Mouse (Mus musculus) embryonic facial prominence, embryonic 13.5 days (tissue): ENCODE measurements around the gene Ctso. TPM values are rescaled to one million over a fixed set of nuclear protein-coding genes. Genes with fewer than 3 reads are reported as not detected.

Experiments
- ATAC-seq: fragments of 200-750 bp; cut with Nextera tagmentation; 2 replicates; pipeline ENCODE4 v1.8.0; 2017; ENCODE audit warnings: low read depth; ENCODE audit not compliant: insufficient number of reproducible peaks, insufficient read depth, low FRiP score, low TSS enrichment
- H3K27ac ChIP-seq: fragments of 300-500 bp; sonication (generic); 2 replicates; pipeline ENCODE4 v1.5.1; 2015; ENCODE audit warnings: moderate library complexity, mild to moderate bottlenecking, inconsistent platforms
- H3K27me3 ChIP-seq: fragments of 300-500 bp; sonication (generic); 2 replicates; pipeline ENCODE4 v1.6.1; 2015; ENCODE audit warnings: mild to moderate bottlenecking, inconsistent platforms
- H3K36me3 ChIP-seq: fragments of 300-500 bp; sonication (generic); 2 replicates; pipeline ENCODE4 v1.6.1; 2015; ENCODE audit warnings: mild to moderate bottlenecking, inconsistent platforms
- H3K4me1 ChIP-seq: fragments of 300-500 bp; sonication (generic); 2 replicates; pipeline ENCODE4 v1.6.1; 2015; ENCODE audit warnings: inconsistent platforms
- H3K4me2 ChIP-seq: fragments of 300-500 bp; sonication (generic); 2 replicates; pipeline ENCODE4 v1.6.1; 2015; ENCODE audit warnings: moderate library complexity, mild to moderate bottlenecking, inconsistent platforms
- H3K4me3 ChIP-seq: fragments of 300-500 bp; sonication (generic); 2 replicates; pipeline ENCODE4 v1.5.1; 2015; ENCODE audit warnings: mild to moderate bottlenecking, inconsistent platforms
- H3K9ac ChIP-seq: fragments of 300-500 bp; sonication (generic); 2 replicates; pipeline ENCODE4 v1.6.1; 2015; ENCODE audit warnings: mild to moderate bottlenecking, inconsistent platforms
- H3K9me3 ChIP-seq: fragments of 300-500 bp; sonication (generic); 2 replicates; pipeline ENCODE4 v1.6.1; 2016; ENCODE audit warnings: inconsistent platforms
- WGBS: fragments of 180-500 bp; shearing (Covaris S2); methylation state at CpG from one replicate; pipeline ENCODE4 v1.1.7; 2015; ENCODE audit warnings: mixed read lengths; 5-methylcytosine and 5-hydroxymethylcytosine counted together
- polyA plus RNA-seq: library from polyadenylated mRNA; unstranded; fragments of >200 nt; fragmentation: Nextera tagmentation; extraction: Ambion mirVana; gene quantifications from 2 replicates; pipeline ENCODE4 v1.2.1, GENCODE M21; 2015

Gene Ctso
- polyA plus RNA-seq, 1 experiment from 2014 or later, result 11.2 TPM

DNA sequence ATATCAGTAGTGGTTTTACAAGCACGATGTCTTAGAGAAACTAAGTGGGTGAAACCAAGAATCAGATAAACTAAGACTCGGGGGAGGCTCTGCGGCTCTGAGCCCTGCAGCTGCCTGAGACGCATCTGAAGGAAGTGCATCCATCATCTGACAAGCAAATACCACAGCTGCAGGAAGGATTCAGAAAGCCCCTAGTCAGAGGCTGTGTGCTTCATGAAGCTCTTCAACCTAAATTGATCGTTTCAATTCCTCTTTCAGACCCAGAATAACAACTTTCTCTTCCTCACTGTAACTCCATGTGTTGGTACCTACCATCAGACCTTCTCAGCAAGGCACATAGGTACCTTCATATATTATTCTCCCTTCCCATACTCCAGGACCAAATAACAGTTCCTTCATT, 6.5 kb upstream of the Ctso start:
- Histone ChIP-seq H3K4me3 (no peak overlapping the region), H3K9ac (no peak overlapping the region), H3K4me2 (no peak overlapping the region), H3K27me3 (no peaks in the 10 kb centered on the region), H3K9me3 (no peaks in the 10 kb centered on the region), H3K4me1 (0 out of 2 replicates have a peak, but pooled peaks cover 2% of the 10 kb centered on the region), H3K27ac (no peak overlapping the region), H3K36me3 (no peaks in the 10 kb centered on the region)
- no peak for ATAC-seq
- 47% methylated on average over 5 of the region's 5 CpGs for WGBS

DNA sequence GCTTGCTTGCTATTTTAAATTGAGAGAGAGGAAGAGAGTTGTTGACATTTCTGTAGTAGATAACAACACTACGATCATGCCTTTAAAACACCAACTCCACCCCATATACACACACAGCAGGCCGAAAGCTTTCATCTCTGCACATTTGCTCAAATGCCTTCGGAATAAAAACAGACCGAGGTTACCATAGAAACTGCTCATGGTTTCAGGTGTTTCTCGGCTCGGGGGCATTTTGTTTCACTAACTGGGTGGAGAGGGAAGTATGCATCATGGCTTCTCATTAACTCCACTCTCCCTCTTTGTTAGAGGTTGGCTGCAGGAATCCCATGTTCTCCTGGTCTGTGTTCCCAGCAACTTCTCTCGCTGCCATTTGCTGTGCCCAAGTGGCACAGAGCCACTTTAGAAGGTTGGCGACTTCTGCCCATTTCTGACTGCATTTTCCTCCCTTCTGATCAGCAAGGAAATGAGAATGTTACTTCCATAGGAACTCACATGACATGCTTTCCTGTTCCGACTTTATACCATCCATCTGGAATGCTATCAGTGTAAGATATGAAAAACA, 5.6 kb upstream of the Ctso start:
- WGBS, result 45% methylated on average over 9 of the region's 9 CpGs
- no peaks in the 10 kb centered on the region for H3K9me3 ChIP-seq
- no peak for ATAC-seq
- H3K27ac ChIP-seq, result no peak overlapping the region
- no peaks in the 10 kb centered on the region for H3K27me3 ChIP-seq
- no peak overlapping the region for H3K4me3 ChIP-seq
- H3K36me3 ChIP-seq, result no peaks in the 10 kb centered on the region
- H3K9ac ChIP-seq, result no peak overlapping the region
- no peak overlapping the region for H3K4me2 ChIP-seq
- H3K4me1 ChIP-seq, result 0 out of 2 replicates have a peak, but pooled peaks cover 2% of the 10 kb centered on the region

DNA sequence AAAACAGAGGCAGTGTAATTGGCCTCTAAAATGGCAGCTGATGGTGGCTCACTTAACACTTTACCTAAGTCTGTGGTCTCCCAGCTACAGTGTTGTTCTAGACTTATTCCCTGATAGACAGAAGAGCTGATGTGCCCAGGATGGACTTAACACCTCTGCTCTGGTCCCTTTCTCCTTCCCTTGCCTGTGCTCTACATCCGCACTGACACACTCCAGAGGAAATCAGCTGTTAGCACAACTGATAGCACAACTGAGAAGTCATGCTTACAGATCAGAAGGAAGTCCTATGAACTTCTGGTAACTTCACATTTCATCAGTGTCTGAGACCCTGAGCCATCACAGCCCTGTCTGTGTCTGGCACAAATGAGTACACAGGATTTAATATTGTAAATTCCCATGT, 3.3 kb upstream of the Ctso start:
- ATAC-seq, result no peak
- no peak overlapping the region for H3K9ac ChIP-seq
- H3K4me2 ChIP-seq, result no peak overlapping the region
- no peaks in the 10 kb centered on the region for H3K27me3 ChIP-seq
- WGBS, result 81% methylated on average over 1 of the region's 1 CpGs
- no peaks in the 10 kb centered on the region for H3K9me3 ChIP-seq
- no peak overlapping the region for H3K27ac ChIP-seq
- H3K4me3 ChIP-seq, result no peak overlapping the region
- H3K36me3 ChIP-seq, result no peaks in the 10 kb centered on the region
- 0 out of 2 replicates have a peak, but pooled peaks cover 2% of the 10 kb centered on the region for H3K4me1 ChIP-seq

DNA sequence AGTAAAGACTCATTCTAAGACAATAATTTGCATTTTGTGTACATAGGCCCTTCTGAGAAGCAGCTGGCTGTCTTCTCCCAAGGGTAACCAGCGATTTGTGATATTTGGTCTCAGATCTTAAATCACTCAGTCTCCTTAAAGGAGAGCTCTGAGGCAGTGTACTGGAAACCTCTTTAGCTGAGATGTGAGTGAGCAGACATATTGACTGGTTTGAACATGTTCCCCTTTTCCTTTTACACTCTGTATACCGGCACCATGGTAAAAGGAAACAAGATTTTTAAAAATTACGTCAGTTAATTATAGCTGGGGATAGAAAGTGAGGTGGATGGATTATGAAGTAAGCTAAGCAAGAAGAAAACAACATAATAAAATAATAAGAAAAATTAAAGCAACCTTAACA, 706 bp upstream of the Ctso start:
- Histone ChIP-seq H3K4me2 (no peak overlapping the region), H3K4me3 (no peak overlapping the region), H3K9ac (no peak overlapping the region), H3K4me1 (0 out of 2 replicates have a peak, but pooled peaks cover 2% of the 10 kb centered on the region), H3K9me3 (no peaks in the 10 kb centered on the region), H3K36me3 (no peaks in the 10 kb centered on the region), H3K27me3 (no peaks in the 10 kb centered on the region), H3K27ac (no peak overlapping the region)
- no peak for ATAC-seq
- WGBS, result 74% methylated on average over 3 of the region's 3 CpGs

DNA sequence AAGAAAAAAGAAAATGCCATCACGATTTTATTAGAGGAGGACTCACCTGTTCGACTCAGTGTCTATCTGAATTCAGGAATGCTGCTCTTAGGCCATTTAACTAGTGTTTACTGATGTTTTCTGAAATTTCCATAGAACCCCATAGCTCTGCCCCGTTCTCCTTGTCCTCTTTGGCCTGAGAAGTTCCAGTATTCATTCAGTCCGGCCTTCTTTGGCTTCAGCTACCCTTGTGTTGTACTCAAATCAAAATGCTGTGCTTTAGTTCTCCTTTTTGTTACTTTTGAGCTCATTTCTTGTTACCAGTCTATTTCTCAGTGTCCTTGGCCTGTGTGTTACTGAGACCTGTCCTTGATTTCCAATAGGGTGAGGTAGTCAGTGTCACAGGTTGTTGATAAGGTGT, 947 bp downstream of the Ctso start:
- Histone ChIP-seq H3K4me1 (no peaks in the 10 kb centered on the region), H3K9ac (no peak overlapping the region), H3K36me3 (no peaks in the 10 kb centered on the region), H3K4me3 (no peak overlapping the region), H3K27ac (no peak overlapping the region), H3K4me2 (no peak overlapping the region), H3K27me3 (no peaks in the 10 kb centered on the region), H3K9me3 (no peaks in the 10 kb centered on the region)
- no peak for ATAC-seq
- WGBS, result 78% methylated on average over 4 of the region's 4 CpGs

DNA sequence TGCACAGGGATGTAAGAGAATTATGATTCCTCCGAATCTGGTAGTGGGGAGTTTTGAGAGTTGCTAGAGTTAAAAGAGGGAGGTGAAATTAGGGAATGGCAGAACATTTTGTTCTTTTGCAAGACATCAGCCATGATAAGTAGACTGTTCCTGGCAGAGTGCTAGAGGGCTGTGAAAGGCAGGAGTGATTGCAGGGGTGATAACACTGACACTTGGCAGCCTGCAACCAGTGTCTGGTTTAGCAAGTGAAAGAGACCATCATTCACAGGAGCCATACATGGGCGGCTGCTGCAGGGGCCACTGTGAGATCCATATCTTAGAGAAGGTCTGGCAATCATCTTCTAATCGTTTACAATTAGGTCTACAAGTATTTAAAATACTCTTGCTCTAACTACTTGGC, 6.5 kb downstream of the Ctso start:
- H3K27me3 ChIP-seq, result no peaks in the 10 kb centered on the region
- H3K27ac ChIP-seq, result no peak overlapping the region
- no peak overlapping the region for H3K9ac ChIP-seq
- no peak for ATAC-seq
- H3K4me2 ChIP-seq, result no peak overlapping the region
- no peaks in the 10 kb centered on the region for H3K4me1 ChIP-seq
- no peak overlapping the region for H3K4me3 ChIP-seq
- no peaks in the 10 kb centered on the region for H3K9me3 ChIP-seq
- WGBS, result 53% methylated on average over 3 of the region's 3 CpGs
- H3K36me3 ChIP-seq, result no peaks in the 10 kb centered on the region

DNA sequence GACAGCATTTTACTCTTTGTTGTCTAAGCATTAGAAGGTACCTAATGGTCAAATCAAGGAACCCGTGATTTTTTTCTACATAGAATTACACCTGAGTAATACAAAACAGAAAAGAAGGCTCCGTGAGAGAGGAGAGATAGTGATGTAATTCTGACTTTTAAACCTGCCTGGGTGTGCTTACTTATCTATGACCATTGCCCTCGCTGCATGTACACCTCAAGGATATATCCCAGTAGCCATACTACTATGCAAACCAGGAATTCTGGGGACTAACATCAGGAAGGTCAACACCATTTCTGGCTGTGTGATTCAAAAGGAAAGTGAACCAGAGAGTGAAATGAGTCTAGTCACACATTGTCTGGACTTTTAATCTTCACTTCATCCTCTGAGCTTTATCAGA, 9.9 kb downstream of the Ctso start:
- H3K9me3 ChIP-seq, result no peaks in the 10 kb centered on the region
- WGBS, result 84% methylated on average over 3 of the region's 3 CpGs
- no peaks in the 10 kb centered on the region for H3K36me3 ChIP-seq
- H3K27me3 ChIP-seq, result no peaks in the 10 kb centered on the region
- no peak overlapping the region for H3K27ac ChIP-seq
- H3K4me2 ChIP-seq, result no peak overlapping the region
- H3K9ac ChIP-seq, result no peak overlapping the region
- no peaks in the 10 kb centered on the region for H3K4me1 ChIP-seq
- H3K4me3 ChIP-seq, result no peak overlapping the region
- ATAC-seq, result no peak

DNA sequence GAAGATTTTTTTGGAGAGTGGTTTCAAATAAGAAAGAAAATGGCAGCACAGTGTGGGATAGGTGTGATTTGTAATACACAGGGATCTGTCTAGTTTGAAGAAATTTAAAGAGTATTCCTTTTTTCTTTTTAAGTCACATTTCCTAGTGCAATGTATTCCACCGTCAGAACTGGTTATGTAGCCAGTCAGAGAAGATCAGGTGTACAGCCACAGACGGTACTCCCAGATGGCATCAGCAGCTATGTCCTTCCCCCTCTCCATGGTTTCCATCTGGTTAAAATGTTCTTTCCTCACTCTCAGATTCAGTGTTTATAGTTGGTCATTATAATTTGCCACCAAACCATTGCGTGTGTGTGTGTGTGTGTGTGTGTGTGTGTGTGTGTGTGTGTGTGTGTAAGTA, 10.7 kb downstream of the Ctso start:
- Histone ChIP-seq H3K36me3 (no peaks in the 10 kb centered on the region), H3K4me3 (no peak overlapping the region), H3K9me3 (no peaks in the 10 kb centered on the region), H3K4me2 (no peak overlapping the region), H3K27ac (no peak overlapping the region), H3K27me3 (no peaks in the 10 kb centered on the region), H3K4me1 (no peaks in the 10 kb centered on the region), H3K9ac (no peak overlapping the region)
- ATAC-seq, result no peak
- WGBS, result 76% methylated on average over 3 of the region's 3 CpGs

DNA sequence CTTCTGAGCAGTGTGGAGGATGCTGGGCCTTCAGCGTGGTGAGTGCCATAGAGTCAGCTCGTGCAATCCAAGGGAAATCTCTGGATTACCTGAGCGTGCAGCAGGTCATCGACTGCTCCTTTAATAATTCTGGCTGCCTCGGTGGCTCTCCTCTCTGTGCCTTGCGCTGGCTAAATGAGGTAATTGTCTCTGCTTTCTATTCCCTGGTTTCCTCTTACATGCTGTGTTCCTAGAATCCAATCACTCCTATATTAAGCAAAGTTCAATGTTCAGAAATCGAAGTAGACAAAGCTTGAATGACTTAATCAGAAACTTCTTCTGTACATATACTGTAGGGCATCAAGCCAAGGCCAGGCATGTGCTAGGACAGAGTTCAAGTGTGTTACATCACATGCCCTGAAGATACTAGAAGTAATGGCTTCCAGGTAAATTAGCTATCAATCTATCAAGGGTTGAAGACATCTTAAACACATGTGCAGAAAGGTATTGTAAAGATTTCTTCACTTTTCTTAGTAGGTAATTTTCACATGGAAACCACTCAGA, 12.5 kb downstream of the Ctso start:
- 84% methylated on average over 7 of the region's 7 CpGs for WGBS
- no peak overlapping the region for H3K27ac ChIP-seq
- no peak overlapping the region for H3K9ac ChIP-seq
- no peaks in the 10 kb centered on the region for H3K36me3 ChIP-seq
- no peak overlapping the region for H3K4me2 ChIP-seq
- no peak for ATAC-seq
- H3K4me1 ChIP-seq, result no peaks in the 10 kb centered on the region
- H3K27me3 ChIP-seq, result no peaks in the 10 kb centered on the region
- no peaks in the 10 kb centered on the region for H3K9me3 ChIP-seq
- H3K4me3 ChIP-seq, result no peak overlapping the region

DNA sequence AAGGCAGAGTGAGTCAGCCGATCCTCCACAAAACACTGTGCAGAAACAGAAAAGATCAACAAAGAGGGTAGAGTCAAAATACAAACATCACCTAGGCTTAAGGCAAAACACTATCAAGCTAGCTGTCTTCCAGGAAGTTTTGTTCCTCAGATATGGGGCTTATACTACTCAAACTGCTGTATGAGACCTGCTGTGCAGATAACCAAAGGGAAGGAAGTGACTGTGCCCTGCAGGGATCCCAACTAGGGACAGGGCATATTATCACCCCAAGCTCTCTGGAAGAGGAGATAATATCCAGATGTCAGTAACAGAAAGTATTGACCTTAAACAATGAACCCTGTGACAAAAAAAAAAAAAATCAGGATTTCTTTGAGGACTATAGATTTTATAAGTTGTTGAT, 16.6 kb downstream of the Ctso start:
- no peak overlapping the region for H3K27ac ChIP-seq
- no peaks in the 10 kb centered on the region for H3K4me1 ChIP-seq
- 77% methylated on average over 1 of the region's 1 CpGs for WGBS

DNA sequence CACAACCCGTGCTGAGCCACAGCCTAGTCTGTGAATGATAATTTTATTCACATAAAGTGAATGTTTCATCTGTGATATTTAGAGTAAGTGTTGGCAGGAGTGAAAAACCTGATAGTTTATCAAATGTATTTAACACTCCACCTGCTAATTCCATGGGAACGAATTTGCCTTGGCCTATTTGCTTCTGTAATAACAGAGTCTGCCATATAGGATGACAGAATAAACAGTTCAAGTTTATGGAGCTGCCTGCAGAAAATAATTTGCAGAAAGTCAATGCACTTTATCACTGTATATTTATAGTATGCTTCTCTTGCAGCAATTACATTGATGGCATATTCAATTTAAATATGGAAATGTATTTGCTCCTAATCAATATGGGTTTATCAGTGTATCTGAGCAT, 19.4 kb downstream of the Ctso start:
- no peak overlapping the region for H3K9ac ChIP-seq
- no peak overlapping the region for H3K27ac ChIP-seq
- no peaks in the 10 kb centered on the region for H3K36me3 ChIP-seq
- H3K9me3 ChIP-seq, result no peaks in the 10 kb centered on the region
- no peak overlapping the region for H3K4me2 ChIP-seq
- WGBS, result 80% methylated on average over 2 of the region's 2 CpGs
- no peaks in the 10 kb centered on the region for H3K4me1 ChIP-seq
- no peaks in the 10 kb centered on the region for H3K27me3 ChIP-seq
- no peak overlapping the region for H3K4me3 ChIP-seq
- ATAC-seq, result no peak

More for the DNA sequence above, 16.6 kb downstream of the Ctso start:
- Histone ChIP-seq H3K4me3 (no peak overlapping the region), H3K27me3 (no peaks in the 10 kb centered on the region), H3K36me3 (no peaks in the 10 kb centered on the region), H3K9me3 (no peaks in the 10 kb centered on the region), H3K4me2 (no peak overlapping the region), H3K9ac (no peak overlapping the region)
- ATAC-seq, result no peak

DNA sequence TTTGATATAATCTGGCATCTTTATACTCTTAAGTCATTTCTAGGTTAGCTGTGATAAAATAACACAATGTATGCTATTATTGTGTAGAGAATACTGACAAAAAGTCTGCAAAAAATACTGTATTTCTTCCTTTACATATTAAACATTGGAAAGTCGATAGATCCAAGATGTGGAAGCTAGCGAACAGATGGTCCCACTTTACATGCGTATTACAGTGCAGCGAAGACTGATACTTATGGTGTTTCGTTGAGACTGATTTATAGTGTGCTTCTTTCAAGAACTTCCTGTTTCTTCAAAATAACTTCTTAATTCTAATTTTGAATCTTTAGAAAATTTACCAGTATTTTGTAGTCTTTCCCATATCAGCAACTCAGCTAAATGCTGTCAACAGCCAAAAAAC, 25.1 kb downstream of the Ctso start:
- Histone ChIP-seq H3K4me2 (no peak overlapping the region), H3K9me3 (no peaks in the 10 kb centered on the region), H3K27me3 (no peaks in the 10 kb centered on the region), H3K4me3 (no peak overlapping the region), H3K27ac (no peak overlapping the region), H3K9ac (no peak overlapping the region), H3K4me1 (no peaks in the 10 kb centered on the region), H3K36me3 (no peaks in the 10 kb centered on the region)
- ATAC-seq, result no peak
- WGBS, result 49% methylated on average over 5 of the region's 5 CpGs
